Mouse (Mus musculus): Measurements from ENCODE around the gene Igdcc4. TPM values are rescaled to one million over a fixed set of nuclear protein-coding genes. Genes with fewer than 3 reads are reported as not detected.
A peak's percentile ranks its signal among the peaks of the same experiment; 100 is the strongest.

Igdcc4 gene
- polyA plus RNA-seq, 1 experiment: 9.4 TPM

- H3K4me3 ChIP-seq: no peak overlapping the region
- H3K4me2 ChIP-seq (ENCODE audit: low read depth): no peak overlapping the region
- peaks cover 18% of the 10 kb centered on the region for H3K27me3 ChIP-seq (ENCODE audit: control insufficient read depth, insufficient read depth, insufficient read length)
- no peaks in the 10 kb centered on the region for H3K36me3 ChIP-seq (ENCODE audit: control insufficient read depth, insufficient read depth)
- H3K79me2 ChIP-seq (ENCODE audit: control insufficient read depth, insufficient read depth): no peaks in the 10 kb centered on the region
- H3ac ChIP-seq (ENCODE audit: control insufficient read depth, insufficient read length): no peak overlapping the region
- TF ChIP-seq MYOD1 (IDR thresholded peaks at IDR 0.05; ENCODE audit: control insufficient read depth in 1 of 3, insufficient read length in 2 of 3, low read depth in 2 of 3): no peak
- no peak for TF ChIP-seq SRF (IDR thresholded peaks at IDR 0.05; ENCODE audit: control insufficient read depth, insufficient read length, low read depth)
- no peak for TF ChIP-seq MYOG (IDR thresholded peaks at IDR 0.05; ENCODE audit: control insufficient read depth in 1 of 3, insufficient read depth in 1 of 3, insufficient read length in 2 of 3, low read depth in 2 of 3)
- no peak for TF ChIP-seq POLR2AphosphoS2 (IDR thresholded peaks at IDR 0.05; ENCODE audit: insufficient read length, low read depth)
- TF ChIP-seq MAX (IDR thresholded peaks at IDR 0.05; ENCODE audit: low read depth): no peak
- no peak for TF ChIP-seq CEBPB (IDR thresholded peaks at IDR 0.05; ENCODE audit: insufficient read depth, poor library complexity, severe bottlenecking)
- no peak for TF ChIP-seq REST (IDR thresholded peaks at IDR 0.05; ENCODE audit: insufficient read depth, insufficient read length)
- TF ChIP-seq TCF12 (IDR thresholded peaks at IDR 0.05; ENCODE audit: insufficient read depth, poor library complexity, severe bottlenecking): no peak
Measured at GRCm38 (mm10) chr9:65131717-65132116, 30.4 kb downstream of the Igdcc4 start.

DNA sequence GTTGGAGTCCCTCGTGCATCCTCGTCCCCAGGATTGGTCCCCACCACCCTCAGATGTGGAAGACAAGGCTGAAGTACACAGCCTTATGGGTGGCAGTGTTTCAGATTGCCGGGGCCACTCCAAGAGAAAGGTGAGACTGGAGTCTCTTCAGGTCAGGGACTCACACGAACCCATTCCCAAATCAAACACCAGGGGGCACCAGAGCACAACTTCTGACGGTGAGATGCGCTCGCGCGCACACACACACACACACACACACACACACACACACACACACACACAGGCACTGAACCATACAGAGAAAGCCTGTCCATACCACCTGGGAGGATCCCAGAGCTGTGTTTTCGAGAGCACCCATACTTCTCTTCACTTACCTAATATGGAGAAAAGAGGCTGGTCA lies 32.5 kb downstream of the Igdcc4 start:
- no peak overlapping the region for H3K4me2 ChIP-seq (ENCODE audit: low read depth)

DNA sequence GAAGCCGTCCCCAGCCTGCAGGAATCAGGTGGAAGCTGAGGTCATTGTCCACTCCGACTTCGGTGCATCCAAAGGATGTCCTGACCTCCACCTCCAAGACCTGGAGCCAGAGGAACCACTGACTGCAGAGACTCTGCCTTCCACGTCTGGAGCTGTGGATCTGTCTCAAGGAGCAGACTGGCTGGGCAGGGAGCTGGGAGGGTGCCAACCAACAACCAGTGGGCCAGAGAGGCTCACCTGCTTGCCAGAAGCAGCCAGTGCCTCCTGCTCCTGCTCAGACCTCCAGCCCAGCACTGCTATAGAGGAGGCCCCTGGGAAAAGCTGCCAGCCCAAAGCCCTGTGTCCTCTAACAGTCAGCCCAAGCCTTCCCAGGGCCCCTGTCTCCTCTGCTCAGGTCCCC lies 33.8 kb downstream of the Igdcc4 start:
- TF ChIP-seq USF1 (IDR thresholded peaks at IDR 0.05; ENCODE audit: low read depth): no peak
- no peak for TF ChIP-seq MAX (IDR thresholded peaks at IDR 0.05; ENCODE audit: low read depth)
- no peak for TF ChIP-seq MYOD1 (IDR thresholded peaks at IDR 0.05; ENCODE audit: control insufficient read depth in 1 of 3, insufficient read length in 2 of 3, low read depth in 2 of 3)
- TF ChIP-seq E2F4 (IDR thresholded peaks at IDR 0.05; ENCODE audit: insufficient read depth): no peak
- no peak for TF ChIP-seq POLR2A (IDR thresholded peaks at IDR 0.05; ENCODE audit: insufficient read length, low read depth)
- no peak for TF ChIP-seq TCF3 (IDR thresholded peaks at IDR 0.05; ENCODE audit: insufficient read length, low read depth)
- TF ChIP-seq CEBPB (IDR thresholded peaks at IDR 0.05; ENCODE audit: insufficient read depth, poor library complexity, severe bottlenecking): no peak
- no peak for TF ChIP-seq TCF12 (IDR thresholded peaks at IDR 0.05; ENCODE audit: insufficient read depth, poor library complexity, severe bottlenecking)
- no peak for TF ChIP-seq MYOG (IDR thresholded peaks at IDR 0.05; ENCODE audit: control insufficient read depth in 1 of 3, insufficient read depth in 1 of 3, insufficient read length in 2 of 3, low read depth in 2 of 3)
- no peak overlapping the region for H3K4me2 ChIP-seq (ENCODE audit: low read depth)
- H3K4me3 ChIP-seq: no peak overlapping the region
- no peaks in the 10 kb centered on the region for H3K79me2 ChIP-seq (ENCODE audit: control insufficient read depth, insufficient read depth)
- no peaks in the 10 kb centered on the region for H3K36me3 ChIP-seq (ENCODE audit: control insufficient read depth, insufficient read depth)
- H3ac ChIP-seq (ENCODE audit: control insufficient read depth, insufficient read length): no peak overlapping the region
- peaks cover 30% of the 10 kb centered on the region for H3K27me3 ChIP-seq (ENCODE audit: control insufficient read depth, insufficient read depth, insufficient read length)

More for the DNA sequence above, 32.5 kb downstream of the Igdcc4 start:
- Histone ChIP-seq H3K36me3 (ENCODE audit: control insufficient read depth, insufficient read depth) (no peaks in the 10 kb centered on the region), H3ac (ENCODE audit: control insufficient read depth, insufficient read length) (no peak overlapping the region), H3K4me3 (no peak overlapping the region), H3K27me3 (ENCODE audit: control insufficient read depth, insufficient read depth, insufficient read length) (peaks cover 23% of the 10 kb centered on the region), H3K79me2 (ENCODE audit: control insufficient read depth, insufficient read depth) (no peaks in the 10 kb centered on the region)
- TF ChIP-seq MYOG (IDR thresholded peaks at IDR 0.05; ENCODE audit: control insufficient read depth in 1 of 3, insufficient read depth in 1 of 3, insufficient read length in 2 of 3, low read depth in 2 of 3) (no peak), E2F4 (IDR thresholded peaks at IDR 0.05; ENCODE audit: insufficient read depth) (no peak), USF1 (IDR thresholded peaks at IDR 0.05; ENCODE audit: low read depth) (no peak), POLR2A (IDR thresholded peaks at IDR 0.05; ENCODE audit: insufficient read length, low read depth) (no peak), REST (IDR thresholded peaks at IDR 0.05; ENCODE audit: insufficient read depth, insufficient read length) (no peak), TCF3 (IDR thresholded peaks at IDR 0.05; ENCODE audit: insufficient read length, low read depth) (no peak), MAX (IDR thresholded peaks at IDR 0.05; ENCODE audit: low read depth) (no peak), SRF (IDR thresholded peaks at IDR 0.05; ENCODE audit: control insufficient read depth, insufficient read length, low read depth) (no peak), TCF12 (IDR thresholded peaks at IDR 0.05; ENCODE audit: insufficient read depth, poor library complexity, severe bottlenecking) (no peak), CEBPB (IDR thresholded peaks at IDR 0.05; ENCODE audit: insufficient read depth, poor library complexity, severe bottlenecking) (no peak), POLR2AphosphoS2 (IDR thresholded peaks at IDR 0.05; ENCODE audit: insufficient read length, low read depth) (no peak), MYOD1 (IDR thresholded peaks at IDR 0.05; ENCODE audit: control insufficient read depth in 1 of 3, insufficient read length in 2 of 3, low read depth in 2 of 3) (no peak)

DNA sequence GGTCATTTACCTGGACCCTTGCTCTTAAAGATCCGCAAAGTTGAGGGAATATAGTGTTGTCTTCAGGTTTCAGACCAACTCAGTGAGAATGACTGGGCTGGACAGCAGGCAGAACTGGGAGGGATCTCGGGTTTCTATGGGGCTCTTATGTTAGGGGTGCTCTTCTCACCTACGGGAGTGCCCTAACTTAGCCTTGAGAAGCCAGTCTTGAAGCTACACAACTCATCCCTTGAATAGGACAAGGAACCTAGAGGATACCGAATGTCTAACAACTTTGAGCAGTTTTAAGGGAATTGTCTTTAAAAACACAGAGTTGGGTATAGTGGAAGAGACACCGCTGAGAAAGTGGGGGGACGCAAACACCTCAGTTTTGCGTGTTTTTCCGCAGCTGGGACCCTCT lies 39.2 kb downstream of the Igdcc4 start:
- Histone ChIP-seq H3K4me2 (ENCODE audit: low read depth) (peak overlapping the region; percentile 42), H3ac (ENCODE audit: control insufficient read depth, insufficient read length) (peak overlapping the region; percentile 72), H3K4me3 (no peak overlapping the region), H3K36me3 (ENCODE audit: control insufficient read depth, insufficient read depth) (no peaks in the 10 kb centered on the region), H3K79me2 (ENCODE audit: control insufficient read depth, insufficient read depth) (no peaks in the 10 kb centered on the region), H3K27me3 (ENCODE audit: control insufficient read depth, insufficient read depth, insufficient read length) (peaks cover 67% of the 10 kb centered on the region)
- no peak for TF ChIP-seq POLR2A (IDR thresholded peaks at IDR 0.05; ENCODE audit: insufficient read length, low read depth)
- no peak for TF ChIP-seq MYOD1 (IDR thresholded peaks at IDR 0.05; ENCODE audit: control insufficient read depth in 1 of 3, insufficient read length in 2 of 3, low read depth in 2 of 3)
- TF ChIP-seq SRF (IDR thresholded peaks at IDR 0.05; ENCODE audit: control insufficient read depth, insufficient read length, low read depth): no peak
- no peak for TF ChIP-seq USF1 (IDR thresholded peaks at IDR 0.05; ENCODE audit: low read depth)
- TF ChIP-seq TCF3 (IDR thresholded peaks at IDR 0.05; ENCODE audit: insufficient read length, low read depth): no peak
- no peak for TF ChIP-seq MAX (IDR thresholded peaks at IDR 0.05; ENCODE audit: low read depth)
- no peak for TF ChIP-seq POLR2AphosphoS2 (IDR thresholded peaks at IDR 0.05; ENCODE audit: insufficient read length, low read depth)
- TF ChIP-seq MYOG (IDR thresholded peaks at IDR 0.05; ENCODE audit: control insufficient read depth in 1 of 3, insufficient read depth in 1 of 3, insufficient read length in 2 of 3, low read depth in 2 of 3): no peak
- TF ChIP-seq CEBPB (IDR thresholded peaks at IDR 0.05; ENCODE audit: insufficient read depth, poor library complexity, severe bottlenecking): no peak
- TF ChIP-seq REST (IDR thresholded peaks at IDR 0.05; ENCODE audit: insufficient read depth, insufficient read length): no peak
- TF ChIP-seq E2F4 (IDR thresholded peaks at IDR 0.05; ENCODE audit: insufficient read depth): no peak
- TF ChIP-seq TCF12 (IDR thresholded peaks at IDR 0.05; ENCODE audit: insufficient read depth, poor library complexity, severe bottlenecking): no peak
